Mouse (Mus musculus) hindbrain, postnatal 0 days (tissue): Measurements from ENCODE around the gene Ezh1. TPM values are rescaled to one million over a fixed set of nuclear protein-coding genes. Genes with fewer than 3 reads are reported as not detected.

Experiments
- ATAC-seq: fragments of 200-750 bp; cut with Nextera tagmentation; 2 replicates; pipeline ENCODE4 v1.8.0; 2017; ENCODE audit warnings: mild to moderate bottlenecking, moderate TSS enrichment, moderate library complexity
- DNase-seq: peaks from one replicate; pipeline ENCODE4 v3.0.0-alpha.2; 2015; ENCODE audit warnings: low spot score
- H3K27ac ChIP-seq: fragments of 300-500 bp; sonication (generic); 2 replicates; pipeline ENCODE4 v1.5.1; 2014; ENCODE audit warnings: mild to moderate bottlenecking
- H3K27me3 ChIP-seq: fragments of 300-500 bp; sonication (generic); 2 replicates; pipeline ENCODE4 v1.6.1; 2014; ENCODE audit warnings: low read length, mixed read lengths; ENCODE audit not compliant: insufficient read depth
- H3K36me3 ChIP-seq: fragments of 300-500 bp; sonication (generic); 2 replicates; pipeline ENCODE4 v1.6.1; 2014; ENCODE audit warnings: low read length, mixed read lengths; ENCODE audit not compliant: insufficient read depth
- H3K4me1 ChIP-seq: fragments of 300-500 bp; sonication (generic); 2 replicates; pipeline ENCODE4 v1.6.1; 2014; ENCODE audit warnings: antibody characterized with exemption, low read length, mixed read lengths; ENCODE audit not compliant: insufficient read depth
- H3K4me2 ChIP-seq: fragments of 300-500 bp; sonication (generic); 2 replicates; pipeline ENCODE4 v1.6.1; 2014; ENCODE audit warnings: low read depth, mild to moderate bottlenecking, low read length, moderate library complexity, mixed read lengths
- H3K4me3 ChIP-seq: fragments of 300-500 bp; sonication (generic); 2 replicates; pipeline ENCODE4 v1.5.1; 2014; ENCODE audit warnings: low read length
- H3K9ac ChIP-seq: fragments of 300-500 bp; sonication (generic); replicated peaks from 2 replicates; pipeline ENCODE4 v1.6.1; 2014; ENCODE audit warnings: mild to moderate bottlenecking, low read length, moderate library complexity, mixed read lengths
- H3K9me3 ChIP-seq: fragments of 300-500 bp; sonication (generic); 2 replicates; pipeline ENCODE4 v1.6.1; 2016; ENCODE audit warnings: low read length, mixed read lengths
- CTCF ChIP-seq: IDR thresholded peaks from 2 replicates; pipeline ENCODE4 v1.5.1; 2016; ENCODE audit warnings: antibody characterized with exemption, control low read depth, low read depth
- WGBS: fragments of 180-500 bp; shearing (Covaris S2); extraction: QIAGEN DNeasy Blood & Tissue Kit; methylation state at CpG from one replicate; pipeline ENCODE4 v1.1.7; 2014; 5-methylcytosine and 5-hydroxymethylcytosine counted together
- polyA plus RNA-seq: library from polyadenylated mRNA; unstranded; fragments of >200 nt; fragmentation: Nextera tagmentation; extraction: Ambion mirVana; gene quantifications from 2 replicates; pipeline ENCODE4 v1.2.1, GENCODE M21; 2015
- total RNA-seq: library from RNA; depleted of rRNA; stranded (reverse); fragments of >200 nt; gene quantifications from 2 replicates; pipeline ENCODE4 v1.2.3, GENCODE M21; 2014

Gene Ezh1
- total and polyA plus RNA-seq, 2 experiments from 2014 or later = 22.2 to 26.7 TPM

DNA sequence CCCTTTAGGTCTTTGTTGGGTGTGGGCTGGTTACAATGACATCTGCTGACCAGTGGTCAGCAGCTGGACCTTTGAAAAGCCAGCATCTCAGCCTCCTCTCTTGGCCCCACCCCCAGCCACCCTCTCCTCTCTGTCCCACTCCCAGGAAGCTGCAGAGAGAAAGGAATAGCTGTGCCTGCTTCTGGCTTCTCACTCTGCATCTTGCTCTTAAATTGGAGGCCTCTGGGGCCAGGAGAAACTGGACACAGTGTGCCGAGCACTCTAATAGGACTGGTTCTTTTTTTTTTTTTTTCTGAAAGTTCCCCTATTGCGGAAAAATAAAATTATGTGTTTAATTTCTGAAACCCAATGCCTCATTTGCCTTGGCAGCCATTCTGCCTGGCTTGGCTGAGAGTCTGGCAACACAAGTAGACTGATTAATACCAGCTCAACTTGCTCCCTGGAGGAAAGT lies 3.8 kb upstream of the Ezh1 start:
- H3K4me3 ChIP-seq = no peak overlapping the region
- no peak overlapping the region for H3K4me2 ChIP-seq
- peak overlapping the region; percentile 79 for H3K27ac ChIP-seq
- no peaks in the 10 kb centered on the region for H3K27me3 ChIP-seq
- no peak for ATAC-seq
- no peaks in the 10 kb centered on the region for H3K9me3 ChIP-seq
- no peaks in the 10 kb centered on the region for H3K36me3 ChIP-seq
- no peak overlapping the region for H3K9ac ChIP-seq
- peak; percentile 34 for DNase-seq
- no peaks in the 10 kb centered on the region for H3K4me1 ChIP-seq
- 24% methylated on average over 2 of the region's 2 CpGs for WGBS
- TF ChIP-seq CTCF = no peak

DNA sequence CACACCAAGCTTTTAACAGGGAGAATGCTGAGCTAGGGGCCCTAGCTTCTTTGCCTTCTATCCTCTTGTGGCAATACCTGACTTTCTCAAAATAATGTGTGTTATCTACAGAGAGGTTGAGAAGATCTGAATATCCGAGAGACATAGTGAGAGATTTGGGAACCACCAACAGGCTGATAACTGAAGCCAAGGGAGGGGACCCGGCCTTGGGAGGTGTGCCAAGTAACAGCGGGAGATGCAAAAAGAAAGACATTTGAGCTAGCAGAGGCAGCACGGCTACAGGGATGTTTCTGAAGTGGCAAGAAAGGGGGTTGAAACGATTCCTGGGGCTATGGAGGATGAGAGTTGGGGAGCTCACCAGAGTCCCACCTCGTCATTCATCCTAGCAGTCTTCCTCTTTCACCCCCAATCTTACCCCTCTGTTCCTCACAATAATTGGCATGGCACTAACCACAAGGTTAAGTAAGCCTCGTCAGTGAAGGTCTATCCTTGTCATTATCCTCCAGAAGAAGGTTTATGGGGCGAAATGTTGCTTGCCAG lies 3.2 kb upstream of the Ezh1 start:
- TF ChIP-seq CTCF = no peak
- peak overlapping the region; percentile 79; the same call in 1 of the 2 replicates for H3K27ac ChIP-seq
- H3K9me3 ChIP-seq = no peaks in the 10 kb centered on the region
- no peak overlapping the region for H3K9ac ChIP-seq
- DNase-seq = peak; percentile 40
- no peak overlapping the region for H3K4me3 ChIP-seq
- no peaks in the 10 kb centered on the region for H3K27me3 ChIP-seq
- 8% methylated on average over 8 of the region's 8 CpGs for WGBS
- no peak for ATAC-seq
- no peak overlapping the region for H3K4me2 ChIP-seq
- no peaks in the 10 kb centered on the region for H3K4me1 ChIP-seq
- no peaks in the 10 kb centered on the region for H3K36me3 ChIP-seq

DNA sequence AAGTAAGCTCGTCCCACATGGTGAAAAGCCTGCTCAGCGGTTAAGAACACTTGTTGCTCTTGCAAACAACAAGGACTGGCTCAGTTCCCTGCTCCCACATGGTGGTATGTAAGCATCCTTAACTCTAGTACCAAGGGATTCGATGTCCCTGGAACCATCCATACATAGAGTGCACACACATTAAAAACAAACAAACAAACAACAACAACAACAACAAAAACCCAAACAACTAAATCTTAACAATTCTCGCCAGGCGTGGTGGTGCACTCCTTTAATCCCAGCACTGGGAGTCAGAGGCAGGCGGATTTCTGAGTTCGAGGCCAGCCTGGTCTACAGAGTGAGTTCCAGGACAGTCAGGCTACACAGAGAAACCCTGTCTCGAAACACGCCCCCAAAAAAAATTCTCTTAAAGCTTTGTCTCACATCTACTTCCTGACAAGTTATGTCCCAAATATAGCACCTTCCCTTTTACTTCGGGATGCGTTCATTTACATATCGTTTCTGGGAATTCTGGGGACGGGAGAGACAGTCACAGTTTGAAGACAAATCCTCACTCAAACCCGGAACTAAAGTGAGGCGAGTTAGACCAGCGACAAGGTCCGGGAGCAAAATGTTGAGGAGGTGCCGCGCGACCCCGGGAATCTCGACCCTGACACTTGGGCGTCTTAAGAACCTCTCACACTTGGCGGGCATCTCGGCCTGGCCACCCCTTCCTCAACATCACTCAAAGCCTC lies 765 bp downstream of the Ezh1 start:
- 18% methylated on average over 25 of the region's 25 CpGs for WGBS
- ATAC-seq (no peak), DNase-seq (no peak)
- Histone ChIP-seq H3K27ac (peak overlapping the region; percentile 62; the same call in 1 of the 2 replicates), H3K9ac (peak overlapping the region; percentile 66), H3K4me3 (peak overlapping the region; percentile 72), H3K27me3 (no peaks in the 10 kb centered on the region), H3K4me2 (peak overlapping the region; percentile 72), H3K36me3 (no peaks in the 10 kb centered on the region), H3K9me3 (no peaks in the 10 kb centered on the region), H3K4me1 (no peaks in the 10 kb centered on the region)
- TF ChIP-seq CTCF = no peak

DNA sequence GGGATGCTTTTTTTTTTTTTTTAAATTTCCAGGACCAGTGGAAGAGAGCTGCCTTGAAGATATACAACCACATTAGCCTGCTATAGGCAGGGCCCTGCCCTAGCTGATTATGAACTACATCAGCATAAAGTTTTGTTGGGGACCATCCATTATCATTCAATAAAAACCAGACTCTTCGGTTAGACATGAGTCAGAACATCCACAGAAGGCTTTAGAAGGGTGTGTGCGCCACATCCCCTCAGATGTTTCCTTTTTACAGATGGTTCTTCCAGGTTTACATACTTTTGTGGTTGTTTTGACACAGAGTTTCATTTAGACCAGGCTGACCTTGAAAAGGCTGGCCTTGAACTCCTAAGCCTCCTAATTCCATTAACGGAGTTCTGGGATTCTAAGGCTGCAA lies 1.9 kb downstream of the Ezh1 start:
- Histone ChIP-seq H3K27me3 (no peaks in the 10 kb centered on the region), H3K4me2 (no peak overlapping the region)
- WGBS = 93% methylated on average over 3 of the region's 3 CpGs

DNA sequence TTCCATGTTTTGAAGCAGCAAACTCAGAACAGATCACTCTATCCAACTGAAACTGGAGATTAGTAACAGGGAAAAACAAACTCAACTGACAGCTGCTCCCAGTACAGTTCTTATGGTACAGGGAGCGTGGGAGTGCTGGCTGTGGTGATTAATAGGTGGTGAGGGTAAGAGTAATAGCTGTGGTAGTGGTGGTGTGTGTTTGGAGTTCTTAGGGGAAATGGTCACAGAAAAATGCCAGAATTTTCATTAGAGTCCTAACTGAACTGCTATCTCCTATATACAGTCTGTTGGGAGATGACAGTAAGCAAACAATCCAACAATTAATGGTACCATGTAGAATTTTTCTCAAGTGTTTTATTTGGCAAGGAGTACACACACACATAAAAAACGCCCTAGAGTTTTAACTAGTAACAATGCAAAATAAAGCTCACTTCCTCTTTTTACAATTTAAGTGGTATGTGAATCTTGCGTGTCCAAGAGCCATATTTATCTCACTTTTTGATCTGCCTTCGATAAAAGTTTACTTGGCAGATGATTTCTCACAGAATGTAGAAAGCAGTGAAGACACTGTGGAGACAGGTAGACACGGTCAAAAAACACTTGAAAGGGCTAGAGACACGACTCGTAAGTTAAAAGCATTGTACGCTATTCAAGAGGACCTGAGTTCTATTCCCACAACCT lies 4.8 kb downstream of the Ezh1 start:
- Histone ChIP-seq H3K9ac (no peak overlapping the region), H3K4me3 (no peak overlapping the region), H3K27me3 (no peaks in the 10 kb centered on the region), H3K27ac (no peak overlapping the region), H3K4me1 (no peaks in the 10 kb centered on the region), H3K9me3 (no peaks in the 10 kb centered on the region), H3K36me3 (peaks cover 5% of the 10 kb centered on the region; the same call in 1 of the 2 replicates), H3K4me2 (no peak overlapping the region)
- no peak for TF ChIP-seq CTCF
- DNase-seq (no peak), ATAC-seq (no peak)
- WGBS = 86% methylated on average over 8 of the region's 8 CpGs

More for the DNA sequence above, 1.9 kb downstream of the Ezh1 start:
- Histone ChIP-seq H3K9me3 (no peaks in the 10 kb centered on the region), H3K4me3 (no peak overlapping the region), H3K27ac (no peak overlapping the region), H3K36me3 (no peaks in the 10 kb centered on the region), H3K4me1 (no peaks in the 10 kb centered on the region), H3K9ac (no peak overlapping the region)
- DNase-seq (no peak), ATAC-seq (no peak)
- TF ChIP-seq CTCF = no peak

DNA sequence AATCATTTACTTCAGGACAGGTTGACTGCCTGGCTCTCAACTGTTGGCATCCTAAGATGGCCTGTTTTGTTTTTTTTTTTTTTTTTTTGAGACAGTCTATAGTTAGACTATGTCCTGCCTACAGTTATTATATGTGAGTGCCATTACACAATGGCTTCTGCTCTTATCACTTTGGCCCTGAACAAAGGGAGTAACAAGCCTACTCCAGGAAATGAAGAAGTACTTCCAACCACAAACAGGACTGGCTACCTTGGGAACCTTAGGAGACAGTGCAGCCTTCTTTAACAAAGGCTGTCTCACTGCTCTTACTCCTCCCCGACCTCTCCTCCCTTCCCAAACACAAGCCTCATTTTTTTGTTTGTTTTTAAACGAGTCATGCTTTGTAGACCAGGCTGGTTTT lies 5.4 kb downstream of the Ezh1 start:
- no peak for TF ChIP-seq CTCF
- Histone ChIP-seq H3K4me3 (no peak overlapping the region), H3K4me1 (no peaks in the 10 kb centered on the region), H3K27me3 (no peaks in the 10 kb centered on the region), H3K4me2 (no peak overlapping the region), H3K27ac (no peak overlapping the region), H3K9ac (no peak overlapping the region), H3K36me3 (peaks cover 5% of the 10 kb centered on the region; the same call in 1 of the 2 replicates), H3K9me3 (no peaks in the 10 kb centered on the region)
- WGBS = 52% methylated on average over 2 of the region's 2 CpGs
- ATAC-seq = no peak
- no peak for DNase-seq
